Mouse (Mus musculus): ENCODE data around the gene Sec61a1. TPM values are rescaled to one million over a fixed set of nuclear protein-coding genes. Genes with fewer than 3 reads are reported as not detected.

Gene Sec61a1
- polyA plus RNA-seq, 1 experiment = 146 TPM

DNA sequence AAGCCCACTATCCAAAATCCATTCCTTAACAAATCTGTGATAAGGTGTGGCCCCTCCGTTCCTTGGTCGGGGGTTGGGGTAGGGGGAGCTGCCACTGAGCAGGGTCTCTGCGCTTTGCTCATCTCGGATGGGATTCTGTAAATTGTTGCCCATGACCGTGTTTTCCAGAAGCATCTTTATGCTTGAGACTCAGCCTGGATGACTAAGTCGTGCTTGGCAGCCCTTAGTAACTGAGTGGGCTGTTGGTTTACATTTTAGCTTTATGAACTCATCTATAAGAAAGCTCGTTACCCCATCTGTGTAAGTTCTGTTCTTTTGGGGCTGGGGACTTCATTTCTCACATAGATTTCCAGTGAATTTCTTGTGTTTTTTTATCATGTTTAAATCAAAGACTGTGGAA lies 29.7 kb downstream of the Sec61a1 start:
- Histone ChIP-seq H3K36me3 (ENCODE audit: control insufficient read depth, insufficient read depth, low read length) (no peaks in the 10 kb centered on the region), H3K4me3 (ENCODE audit: insufficient read depth, low read depth, low read length) (no peak overlapping the region), H3K27ac (ENCODE audit: insufficient read depth, low read depth, low read length) (no peak overlapping the region), H3K27me3 (replicated peaks; ENCODE audit: control insufficient read depth, insufficient read depth, low read length) (no peaks in the 10 kb centered on the region), H3K4me1 (ENCODE audit: control insufficient read depth, insufficient read depth, low read length) (no peaks in the 10 kb centered on the region)
- no peak for DNase-seq
- WGBS = 92% methylated on average over 7 of the region's 7 CpGs
- TF ChIP-seq CTCF (conservative IDR thresholded peaks at IDR 0.05; ENCODE audit: insufficient read depth, insufficient read length, low read depth, low read length) (no peak), POLR2A (IDR thresholded peaks at IDR 0.05; ENCODE audit: low read depth, low read length) (no peak)

- Histone ChIP-seq H3K4me1 (ENCODE audit: control insufficient read depth, insufficient read depth, low read length) (no peaks in the 10 kb centered on the region), H3K36me3 (ENCODE audit: control insufficient read depth, insufficient read depth, low read length) (no peaks in the 10 kb centered on the region), H3K27ac (ENCODE audit: insufficient read depth, low read depth, low read length) (no peak overlapping the region), H3K4me3 (ENCODE audit: insufficient read depth, low read depth, low read length) (no peak overlapping the region), H3K27me3 (replicated peaks; ENCODE audit: control insufficient read depth, insufficient read depth, low read length) (no peaks in the 10 kb centered on the region)
- DNase-seq = peak; percentile 48
- TF ChIP-seq POLR2A (IDR thresholded peaks at IDR 0.05; ENCODE audit: low read depth, low read length) = no peak
- TF ChIP-seq CTCF (conservative IDR thresholded peaks at IDR 0.05; ENCODE audit: insufficient read depth, insufficient read length, low read depth, low read length) = peak; percentile 44; the same call in 1 of the 2 replicates
- WGBS = 75% methylated on average over 8 of the region's 8 CpGs
Measured at GRCm38 (mm10) chr6:88486893-88487292, 31.8 kb downstream of the Sec61a1 start.

DNA sequence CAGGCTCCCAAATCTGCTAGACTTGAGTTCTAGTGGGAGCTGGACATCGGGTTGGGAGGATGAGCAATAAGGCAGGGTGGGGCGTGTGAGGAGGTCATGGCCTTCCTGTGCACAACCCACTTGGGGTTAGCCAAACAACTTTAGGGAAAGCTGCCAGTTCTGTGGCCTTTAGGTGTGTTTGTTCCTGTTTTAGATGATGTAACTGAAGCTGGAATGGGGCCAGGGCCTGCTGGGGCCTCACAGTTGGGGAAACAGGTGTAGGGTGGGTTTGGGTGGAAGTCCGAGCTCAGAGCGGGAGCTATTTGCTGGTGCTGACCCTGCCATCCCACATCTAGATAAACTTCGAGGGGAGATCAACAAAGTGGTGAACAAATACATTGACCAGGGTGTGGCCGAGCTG lies 33.3 kb downstream of the Sec61a1 start:
- no peaks in the 10 kb centered on the region for H3K36me3 ChIP-seq (ENCODE audit: control insufficient read depth, insufficient read depth, low read length)
- no peaks in the 10 kb centered on the region for H3K4me1 ChIP-seq (ENCODE audit: control insufficient read depth, insufficient read depth, low read length)
- WGBS = 72% methylated on average over 6 of the region's 6 CpGs
- H3K27me3 ChIP-seq (replicated peaks; ENCODE audit: control insufficient read depth, insufficient read depth, low read length) = no peaks in the 10 kb centered on the region
- peak; percentile 44 for DNase-seq
- no peak overlapping the region for H3K4me3 ChIP-seq (ENCODE audit: insufficient read depth, low read depth, low read length)
- no peak for TF ChIP-seq POLR2A (IDR thresholded peaks at IDR 0.05; ENCODE audit: low read depth, low read length)
- no peak for TF ChIP-seq CTCF (conservative IDR thresholded peaks at IDR 0.05; ENCODE audit: insufficient read depth, insufficient read length, low read depth, low read length)
- no peak overlapping the region for H3K27ac ChIP-seq (ENCODE audit: insufficient read depth, low read depth, low read length)

- TF ChIP-seq POLR2A (IDR thresholded peaks at IDR 0.05; ENCODE audit: low read depth, low read length) (no peak), CTCF (conservative IDR thresholded peaks at IDR 0.05; ENCODE audit: insufficient read depth, insufficient read length, low read depth, low read length) (no peak)
- no peaks in the 10 kb centered on the region for H3K36me3 ChIP-seq (ENCODE audit: control insufficient read depth, insufficient read depth, low read length)
- H3K27ac ChIP-seq (ENCODE audit: insufficient read depth, low read depth, low read length) = no peak overlapping the region
- H3K27me3 ChIP-seq (replicated peaks; ENCODE audit: control insufficient read depth, insufficient read depth, low read length) = no peaks in the 10 kb centered on the region
- no peaks in the 10 kb centered on the region for H3K4me1 ChIP-seq (ENCODE audit: control insufficient read depth, insufficient read depth, low read length)
- no peak overlapping the region for H3K4me3 ChIP-seq (ENCODE audit: insufficient read depth, low read depth, low read length)
- DNase-seq = no peak
Measured at GRCm38 (mm10) chr6:88483913-88484312, 34.8 kb downstream of the Sec61a1 start.

GRCm38 (mm10) chr6:88483111-88483510 lies 35.6 kb downstream of the Sec61a1 start:
- Histone ChIP-seq H3K4me3 (ENCODE audit: insufficient read depth, low read depth, low read length) (no peak overlapping the region), H3K27me3 (replicated peaks; ENCODE audit: control insufficient read depth, insufficient read depth, low read length) (no peaks in the 10 kb centered on the region), H3K4me1 (ENCODE audit: control insufficient read depth, insufficient read depth, low read length) (no peaks in the 10 kb centered on the region), H3K36me3 (ENCODE audit: control insufficient read depth, insufficient read depth, low read length) (no peaks in the 10 kb centered on the region), H3K27ac (ENCODE audit: insufficient read depth, low read depth, low read length) (no peak overlapping the region)
- peak; percentile 52 for DNase-seq
- TF ChIP-seq POLR2A (IDR thresholded peaks at IDR 0.05; ENCODE audit: low read depth, low read length) (no peak), CTCF (conservative IDR thresholded peaks at IDR 0.05; ENCODE audit: insufficient read depth, insufficient read length, low read depth, low read length) (no peak)
- WGBS = 46% methylated on average over 7 of the region's 7 CpGs

DNA sequence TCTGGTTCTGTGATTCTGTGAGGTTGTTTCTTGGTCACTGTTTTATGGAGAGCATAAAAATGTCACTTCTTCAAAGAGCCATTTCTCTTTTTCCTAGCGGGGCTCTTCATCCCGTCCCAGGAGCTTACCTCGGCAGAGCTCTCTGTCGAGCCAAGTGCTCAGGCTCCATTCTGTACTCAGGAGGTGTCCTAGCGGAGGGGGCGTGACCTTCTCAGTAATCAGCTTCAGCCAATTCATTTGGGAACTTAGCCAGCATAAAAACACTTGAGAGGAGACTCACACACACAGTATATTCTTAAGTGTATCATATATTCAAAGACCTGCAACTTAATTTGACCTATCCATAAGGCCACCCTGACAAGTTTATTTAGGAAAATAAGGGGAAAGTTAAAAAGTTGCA lies 38.3 kb downstream of the Sec61a1 start:
- Histone ChIP-seq H3K36me3 (ENCODE audit: control insufficient read depth, insufficient read depth, low read length) (no peaks in the 10 kb centered on the region; the same call in 1 of the 2 replicates), H3K27ac (ENCODE audit: insufficient read depth, low read depth, low read length) (no peak overlapping the region), H3K4me1 (ENCODE audit: control insufficient read depth, insufficient read depth, low read length) (no peaks in the 10 kb centered on the region), H3K27me3 (replicated peaks; ENCODE audit: control insufficient read depth, insufficient read depth, low read length) (no peaks in the 10 kb centered on the region), H3K4me3 (ENCODE audit: insufficient read depth, low read depth, low read length) (no peak overlapping the region)
- no peak for DNase-seq
- WGBS = 44% methylated on average over 6 of the region's 6 CpGs
- TF ChIP-seq CTCF (conservative IDR thresholded peaks at IDR 0.05; ENCODE audit: insufficient read depth, insufficient read length, low read depth, low read length) (no peak), POLR2A (IDR thresholded peaks at IDR 0.05; ENCODE audit: low read depth, low read length) (no peak)

GRCm38 (mm10) chr6:88469878-88470277 lies 48.8 kb downstream of the Sec61a1 start:
- H3K4me1 ChIP-seq (ENCODE audit: control insufficient read depth, insufficient read depth, low read length) = peaks cover 5% of the 10 kb centered on the region; the same call in 1 of the 2 replicates
- H3K4me3 ChIP-seq (ENCODE audit: insufficient read depth, low read depth, low read length) = no peak overlapping the region
- H3K27ac ChIP-seq (ENCODE audit: insufficient read depth, low read depth, low read length) = no peak overlapping the region
- DNase-seq = no peak
- no peaks in the 10 kb centered on the region for H3K36me3 ChIP-seq (ENCODE audit: control insufficient read depth, insufficient read depth, low read length)
- 66% methylated on average over 6 of the region's 6 CpGs for WGBS
- no peak for TF ChIP-seq CTCF (conservative IDR thresholded peaks at IDR 0.05; ENCODE audit: insufficient read depth, insufficient read length, low read depth, low read length)
- no peak for TF ChIP-seq POLR2A (IDR thresholded peaks at IDR 0.05; ENCODE audit: low read depth, low read length)
- no peaks in the 10 kb centered on the region for H3K27me3 ChIP-seq (replicated peaks; ENCODE audit: control insufficient read depth, insufficient read depth, low read length)
